Mouse (Mus musculus) C2C12 (cell line): ENCODE results near the gene Cdc42ep1.
A peak's percentile ranks its signal among the peaks of the same experiment; 100 is the strongest.

Source experiments
- CEBPB ChIP-seq: IDR thresholded peaks from one replicate; pipeline ENCODE4 v1.6.1; 2011; ENCODE audit warnings: low read depth, mild to moderate bottlenecking, control low read depth, moderate library complexity
- CTCF ChIP-seq: IDR thresholded peaks from one replicate; pipeline ENCODE4 v1.5.1; 2011; ENCODE audit not compliant: control insufficient read depth, insufficient read depth, insufficient read length
- MAX ChIP-seq: IDR thresholded peaks from one replicate; pipeline ENCODE4 v1.6.1; 2011; ENCODE audit warnings: mild to moderate bottlenecking, control low read depth
- MYOD1 ChIP-seq: IDR thresholded peaks from one replicate; pipeline ENCODE4 v1.6.1; 2011; ENCODE audit warnings: low read depth; ENCODE audit not compliant: control insufficient read depth, insufficient read length
- MYOG ChIP-seq: IDR thresholded peaks from one replicate; pipeline ENCODE4 v1.6.1; 2011; ENCODE audit not compliant: control insufficient read depth, insufficient read length; ENCODE audit errors: extremely low read depth
- USF1 ChIP-seq: IDR thresholded peaks from one replicate; pipeline ENCODE4 v1.6.1; 2011; ENCODE audit warnings: low read depth, mild to moderate bottlenecking, control low read depth, moderate library complexity

GRCm38 (mm10) chr15:78836086-78836621 is 6.3 kb upstream of the Cdc42ep1 start:
- no peak for TF ChIP-seq CTCF
- peak; percentile 74 for TF ChIP-seq MYOD1
- TF ChIP-seq CEBPB: no peak
- TF ChIP-seq MAX: peak; percentile 62
- no peak for TF ChIP-seq USF1
- TF ChIP-seq MYOG: no peak
